Mouse (Mus musculus) cerebellum, adult 11-12 months (tissue): ENCODE measurements around the gene Igdcc4.

Experiments used
- DNase-seq: peaks from one replicate; pipeline ENCODE4 v3.0.0; 2022

The Igdcc4 gene

DNA sequence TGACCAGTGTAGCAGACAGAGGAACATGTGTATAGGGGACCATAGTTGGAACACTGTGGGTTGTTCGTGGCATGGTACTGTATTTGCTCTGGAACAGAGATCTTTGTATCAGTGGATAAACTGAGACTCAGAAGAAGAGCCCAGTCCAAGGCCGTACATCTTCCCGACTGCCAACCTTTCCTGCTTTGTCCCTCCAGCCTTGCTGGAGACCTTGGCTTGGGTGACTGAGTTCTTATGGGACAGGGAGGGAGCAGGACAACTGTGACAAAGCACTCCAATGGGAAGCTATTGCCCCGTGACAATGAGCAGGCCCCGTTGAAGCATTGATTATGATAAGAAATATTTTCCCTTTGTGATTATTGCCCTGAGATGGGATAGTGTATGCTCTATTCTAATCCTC lies 10.4 kb downstream of the Igdcc4 start:
- no peak for DNase-seq

DNA sequence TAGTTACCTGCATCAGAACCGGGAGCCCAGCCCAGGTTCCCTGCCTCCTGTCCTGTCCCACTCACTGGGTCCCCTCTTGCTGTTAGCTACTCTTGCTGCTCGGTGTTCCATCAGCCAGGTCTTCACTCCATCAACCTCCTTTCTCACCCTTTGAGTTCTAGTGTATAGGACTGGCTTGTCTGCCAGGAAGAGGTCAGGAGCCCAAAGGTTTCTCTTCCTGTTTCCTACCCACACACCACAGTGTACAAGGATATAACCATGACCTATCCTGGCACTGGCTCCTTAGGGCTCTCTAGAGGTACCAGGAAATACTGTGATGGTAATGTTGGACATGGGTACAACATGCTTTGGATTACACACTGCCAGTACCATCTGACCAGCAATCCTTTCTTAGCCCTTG lies 12.4 kb downstream of the Igdcc4 start:
- DNase-seq = no peak

DNA sequence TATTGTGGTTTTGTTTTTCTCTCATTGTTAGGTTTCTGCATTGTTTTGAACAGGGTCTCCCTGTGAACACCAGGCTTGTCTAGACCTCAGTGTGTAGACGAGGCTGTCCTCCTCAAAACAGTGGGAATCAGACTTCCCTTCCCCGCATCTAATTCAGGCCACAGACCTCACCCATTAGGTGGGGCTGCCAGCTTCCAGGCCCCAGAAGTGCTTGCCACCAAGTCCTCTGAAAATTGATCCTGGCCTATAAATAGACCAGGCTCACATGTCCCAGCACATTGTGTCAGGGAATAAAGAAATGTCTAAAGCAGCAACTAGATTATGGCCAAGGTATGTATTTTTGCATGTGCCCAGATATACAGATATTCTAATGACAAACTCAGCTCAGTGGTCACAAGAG lies 14.6 kb downstream of the Igdcc4 start:
- DNase-seq = no peak

DNA sequence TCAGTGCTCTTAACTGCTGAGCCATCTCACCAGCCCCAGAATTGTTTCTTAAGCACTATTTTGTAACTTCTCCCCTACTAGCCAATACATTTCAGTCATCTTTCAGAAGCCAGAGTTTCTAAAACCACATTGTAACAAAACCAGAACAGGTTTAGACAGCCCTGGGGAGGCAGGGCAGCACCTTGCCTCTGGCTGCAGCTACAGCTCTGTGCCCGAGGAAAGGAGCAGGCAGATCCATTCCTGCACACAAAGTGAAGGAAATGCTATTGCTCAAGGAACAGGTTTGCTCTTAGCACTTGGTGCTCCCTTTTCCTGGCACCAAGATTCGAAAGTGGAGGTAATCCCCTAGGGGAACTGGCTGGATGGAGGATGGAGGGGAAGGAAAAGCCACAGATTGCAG lies 16.2 kb downstream of the Igdcc4 start:
- DNase-seq = no peak

DNA sequence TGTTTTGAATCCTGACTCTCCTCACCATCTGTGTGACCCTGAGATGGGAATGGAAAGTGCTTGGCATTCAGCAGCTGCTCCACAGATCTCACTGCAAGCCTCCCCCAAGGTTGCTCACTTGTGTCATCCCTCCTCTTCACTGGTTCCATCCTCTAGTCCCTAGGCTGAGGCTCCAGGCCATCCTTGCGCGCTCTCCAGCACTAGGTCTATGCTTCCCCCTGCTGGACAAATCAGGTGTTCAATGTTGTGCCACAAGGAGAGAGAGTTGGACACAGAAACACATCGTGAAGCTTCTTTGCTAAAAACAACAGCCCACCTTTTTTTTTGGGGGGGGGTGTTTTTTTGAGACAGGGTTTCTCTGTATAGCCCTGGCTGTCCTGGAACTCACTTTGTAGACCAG lies 19.6 kb downstream of the Igdcc4 start:
- DNase-seq = peak; percentile 42

DNA sequence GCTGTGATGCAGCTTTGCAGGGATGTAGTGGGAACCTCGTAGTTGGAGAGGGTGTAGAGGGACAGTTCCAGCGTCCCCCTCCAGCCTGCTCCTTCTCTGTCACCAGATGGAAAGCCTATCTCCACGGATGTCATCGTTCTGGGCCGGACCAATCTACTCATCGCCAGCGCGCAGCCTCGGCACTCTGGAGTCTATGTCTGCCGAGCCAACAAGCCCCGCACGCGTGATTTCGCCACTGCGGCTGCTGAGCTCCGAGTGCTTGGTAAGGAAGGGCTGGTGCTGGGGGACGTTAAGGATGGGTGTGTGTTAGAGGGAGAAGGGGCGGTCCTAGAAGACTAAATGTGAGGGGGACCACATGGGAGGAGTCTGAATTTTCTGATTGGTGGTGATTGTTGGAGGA lies 21.3 kb downstream of the Igdcc4 start:
- DNase-seq = no peak

DNA sequence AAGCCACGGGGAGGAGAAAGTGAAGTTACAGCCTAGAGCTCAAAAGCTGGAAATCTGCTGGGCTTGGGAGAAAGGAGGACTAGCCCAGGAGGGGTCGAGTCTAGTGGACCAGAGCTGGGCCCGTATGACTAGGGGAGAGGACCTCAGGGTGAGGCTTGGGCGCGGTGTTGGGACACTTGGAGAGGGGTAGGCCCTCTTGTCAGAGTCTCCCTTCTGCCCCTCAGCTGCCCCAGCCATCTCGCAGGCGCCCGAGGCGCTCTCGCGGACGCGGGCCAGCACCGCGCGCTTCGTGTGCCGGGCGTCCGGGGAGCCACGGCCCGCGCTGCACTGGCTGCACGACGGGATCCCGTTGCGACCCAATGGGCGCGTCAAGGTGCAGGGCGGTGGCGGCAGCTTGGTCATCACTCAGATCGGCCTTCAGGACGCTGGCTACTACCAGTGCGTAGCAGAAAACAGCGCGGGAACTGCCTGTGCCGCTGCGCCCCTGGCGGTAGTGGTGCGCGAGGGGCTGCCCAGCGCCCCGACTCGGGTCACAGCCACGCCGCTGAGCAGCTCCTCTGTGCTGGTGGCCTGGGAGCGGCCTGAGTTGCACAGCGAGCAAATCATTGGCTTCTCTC lies 22.4 kb downstream of the Igdcc4 start:
- DNase-seq = peak; percentile 49

DNA sequence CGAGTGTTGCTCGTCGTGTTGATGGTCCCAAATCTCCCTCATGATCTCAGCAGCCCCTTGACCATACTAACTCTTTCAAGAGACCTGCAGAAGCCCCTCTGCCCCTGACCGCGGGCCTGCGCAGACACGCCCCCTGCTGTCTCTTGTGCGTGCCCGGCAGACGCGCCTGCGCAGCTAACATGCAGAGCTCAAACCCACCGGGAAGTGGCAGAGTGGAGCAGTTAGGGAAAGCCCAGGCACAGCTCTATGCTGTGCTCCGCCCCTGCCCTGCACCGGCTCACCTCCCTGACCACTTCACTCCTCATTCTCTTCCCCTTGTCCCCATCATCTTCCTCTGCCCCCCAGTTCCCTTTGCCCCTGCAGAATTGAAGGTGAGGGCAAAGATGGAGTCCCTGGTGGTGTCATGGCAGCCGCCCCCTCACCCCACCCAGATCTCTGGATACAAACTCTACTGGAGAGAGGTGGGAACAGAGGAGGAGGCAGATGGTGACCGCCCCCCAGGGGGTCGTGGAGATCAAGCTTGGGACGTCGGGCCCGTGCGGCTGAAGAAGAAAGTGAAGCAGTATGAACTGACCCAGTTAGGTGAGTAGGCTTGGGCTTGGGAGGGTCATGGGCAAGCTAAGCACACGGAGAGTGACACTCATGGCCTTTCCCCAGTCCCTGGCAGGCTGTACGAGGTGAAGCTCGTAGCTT lies 27.0 kb downstream of the Igdcc4 start:
- no peak for DNase-seq

DNA sequence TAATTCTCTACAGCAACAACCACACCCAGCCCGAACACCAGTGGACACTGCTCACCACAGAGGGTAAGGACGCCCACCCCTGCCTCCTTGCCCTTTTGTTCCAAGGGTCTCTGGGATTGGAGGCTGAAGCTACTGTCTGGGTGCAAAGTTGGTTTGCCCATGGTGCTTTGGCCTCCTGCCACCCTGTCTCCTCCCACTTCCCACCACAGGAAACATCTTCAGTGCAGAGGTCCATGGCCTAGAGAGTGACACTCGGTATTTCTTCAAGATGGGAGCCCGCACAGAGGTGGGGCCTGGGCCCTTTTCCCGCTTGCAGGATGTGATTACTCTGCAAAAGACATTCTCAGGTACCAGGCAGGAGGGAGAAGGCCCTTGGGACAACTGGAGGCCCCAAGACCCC lies 30.4 kb downstream of the Igdcc4 start:
- DNase-seq = no peak

DNA sequence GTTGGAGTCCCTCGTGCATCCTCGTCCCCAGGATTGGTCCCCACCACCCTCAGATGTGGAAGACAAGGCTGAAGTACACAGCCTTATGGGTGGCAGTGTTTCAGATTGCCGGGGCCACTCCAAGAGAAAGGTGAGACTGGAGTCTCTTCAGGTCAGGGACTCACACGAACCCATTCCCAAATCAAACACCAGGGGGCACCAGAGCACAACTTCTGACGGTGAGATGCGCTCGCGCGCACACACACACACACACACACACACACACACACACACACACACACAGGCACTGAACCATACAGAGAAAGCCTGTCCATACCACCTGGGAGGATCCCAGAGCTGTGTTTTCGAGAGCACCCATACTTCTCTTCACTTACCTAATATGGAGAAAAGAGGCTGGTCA lies 32.5 kb downstream of the Igdcc4 start:
- DNase-seq = peak; percentile 60

DNA sequence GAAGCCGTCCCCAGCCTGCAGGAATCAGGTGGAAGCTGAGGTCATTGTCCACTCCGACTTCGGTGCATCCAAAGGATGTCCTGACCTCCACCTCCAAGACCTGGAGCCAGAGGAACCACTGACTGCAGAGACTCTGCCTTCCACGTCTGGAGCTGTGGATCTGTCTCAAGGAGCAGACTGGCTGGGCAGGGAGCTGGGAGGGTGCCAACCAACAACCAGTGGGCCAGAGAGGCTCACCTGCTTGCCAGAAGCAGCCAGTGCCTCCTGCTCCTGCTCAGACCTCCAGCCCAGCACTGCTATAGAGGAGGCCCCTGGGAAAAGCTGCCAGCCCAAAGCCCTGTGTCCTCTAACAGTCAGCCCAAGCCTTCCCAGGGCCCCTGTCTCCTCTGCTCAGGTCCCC lies 33.8 kb downstream of the Igdcc4 start:
- DNase-seq = no peak

DNA sequence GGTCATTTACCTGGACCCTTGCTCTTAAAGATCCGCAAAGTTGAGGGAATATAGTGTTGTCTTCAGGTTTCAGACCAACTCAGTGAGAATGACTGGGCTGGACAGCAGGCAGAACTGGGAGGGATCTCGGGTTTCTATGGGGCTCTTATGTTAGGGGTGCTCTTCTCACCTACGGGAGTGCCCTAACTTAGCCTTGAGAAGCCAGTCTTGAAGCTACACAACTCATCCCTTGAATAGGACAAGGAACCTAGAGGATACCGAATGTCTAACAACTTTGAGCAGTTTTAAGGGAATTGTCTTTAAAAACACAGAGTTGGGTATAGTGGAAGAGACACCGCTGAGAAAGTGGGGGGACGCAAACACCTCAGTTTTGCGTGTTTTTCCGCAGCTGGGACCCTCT lies 39.2 kb downstream of the Igdcc4 start:
- DNase-seq = no peak

DNA sequence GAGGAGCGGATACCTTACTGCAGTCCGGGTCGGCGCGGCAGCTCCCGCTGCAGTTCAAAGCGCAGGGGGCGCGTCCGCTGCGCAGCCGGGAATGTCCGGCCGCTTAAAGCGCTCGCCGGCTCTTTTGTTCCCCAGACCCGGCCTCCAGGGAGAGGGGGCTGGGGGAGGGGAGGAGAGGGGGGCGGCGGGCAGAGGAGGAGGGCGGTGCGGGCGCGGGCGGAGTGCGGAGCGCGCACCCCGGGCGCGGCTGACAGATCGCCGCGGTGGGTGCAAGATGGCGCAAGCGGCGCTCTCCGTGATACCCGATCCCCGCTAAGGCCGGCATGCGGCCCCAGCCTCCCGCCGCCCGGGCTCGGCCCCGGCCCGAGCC lies 39.6 kb downstream of the Igdcc4 start, which contains the start of gene Igdcc3:
Gene Igdcc3, plus strand, starts transcription at position 254 of the 370 bp plus-strand sequence.
- DNase-seq = no peak

DNA sequence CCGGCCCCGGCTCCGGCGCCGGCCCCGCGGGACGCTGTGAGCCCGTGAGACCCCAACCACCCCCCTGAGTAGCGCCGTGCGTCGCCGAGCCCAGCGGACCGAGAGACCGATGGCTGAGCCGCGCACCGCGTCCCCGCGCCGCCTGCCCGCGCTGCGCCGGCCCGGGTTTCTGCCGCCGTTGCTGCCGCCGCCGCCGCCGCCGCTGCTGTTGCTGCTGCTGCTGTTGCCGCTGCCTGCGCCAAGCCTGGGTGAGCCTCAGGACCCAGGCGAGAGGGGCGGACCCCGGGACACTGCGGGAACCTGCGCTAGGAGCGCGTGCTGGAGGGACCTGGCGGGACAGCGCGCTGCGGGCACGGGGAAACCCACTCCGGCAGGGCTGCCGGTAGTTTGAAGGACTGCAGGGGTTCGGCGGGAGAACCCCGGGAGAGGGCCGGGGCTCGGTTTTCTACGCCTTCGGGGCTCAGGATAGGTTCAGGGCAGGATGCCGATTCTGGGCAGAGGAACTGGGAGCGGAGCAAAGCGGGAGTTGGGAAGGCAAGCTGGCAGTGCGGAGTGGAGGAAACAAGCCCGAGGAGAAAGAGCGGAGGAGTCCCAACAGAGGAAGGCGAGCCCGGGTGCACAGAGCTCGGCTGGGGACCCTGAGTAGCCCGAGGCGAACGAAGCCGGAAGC lies 40.2 kb downstream of the Igdcc4 start:
- no peak for DNase-seq

DNA sequence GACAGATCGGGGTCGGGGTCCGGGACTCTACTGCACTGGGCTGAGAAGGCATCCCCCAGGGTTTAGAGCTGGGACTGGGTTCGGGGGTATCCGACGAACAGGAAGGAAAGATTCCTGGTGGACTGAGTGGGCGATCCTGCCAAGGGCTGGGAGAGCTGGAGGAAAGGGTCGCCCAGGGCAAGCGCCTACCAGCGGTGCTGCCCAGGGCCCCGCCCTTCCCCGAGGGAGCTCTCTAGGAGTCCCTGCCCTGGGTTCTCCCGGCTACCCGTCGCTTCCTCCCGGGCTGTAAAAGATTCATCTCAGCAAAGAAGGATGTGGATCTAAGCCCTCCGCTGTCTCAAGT lies 40.7 kb downstream of the Igdcc4 start:
- DNase-seq = no peak

DNA sequence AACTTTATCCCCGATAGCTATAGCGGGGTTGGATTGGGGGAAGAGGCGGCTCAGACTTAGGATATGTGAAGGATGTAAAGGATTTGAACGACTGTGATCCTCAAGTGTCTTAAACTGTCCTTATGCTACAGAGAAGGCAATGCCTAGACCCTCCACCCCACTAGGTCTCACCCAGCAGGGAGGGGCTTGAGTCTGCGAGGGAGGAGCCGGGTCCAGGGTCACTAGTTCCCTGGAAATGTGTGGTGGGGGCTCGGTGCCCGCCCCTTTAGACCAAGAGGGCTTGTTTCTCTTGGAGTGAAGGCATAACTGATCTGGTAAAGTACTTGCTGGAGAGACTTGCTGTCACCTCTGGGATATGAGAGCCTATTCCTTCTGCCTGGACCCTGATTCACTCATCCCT lies 41.1 kb downstream of the Igdcc4 start:
- no peak for DNase-seq

DNA sequence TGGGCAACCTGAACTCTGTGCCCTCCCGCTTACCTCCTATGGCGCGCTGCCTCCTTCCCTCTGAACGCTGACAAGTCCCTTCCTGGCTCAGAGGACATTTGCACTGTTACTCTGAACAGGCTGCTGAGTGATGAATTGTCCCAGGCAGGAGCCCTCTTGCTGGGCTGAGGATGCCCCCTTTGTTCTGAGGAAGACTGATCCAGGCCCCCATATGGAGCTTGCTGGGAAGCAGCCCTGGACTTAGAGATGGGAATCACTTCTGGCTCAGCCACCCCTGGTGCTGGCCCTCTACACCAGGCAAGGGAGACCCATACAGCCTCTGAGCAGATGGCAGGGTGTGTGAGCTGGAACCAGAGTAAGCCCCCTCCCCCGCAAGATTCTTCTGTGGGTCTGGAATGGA lies 44.7 kb downstream of the Igdcc4 start:
- DNase-seq = no peak

DNA sequence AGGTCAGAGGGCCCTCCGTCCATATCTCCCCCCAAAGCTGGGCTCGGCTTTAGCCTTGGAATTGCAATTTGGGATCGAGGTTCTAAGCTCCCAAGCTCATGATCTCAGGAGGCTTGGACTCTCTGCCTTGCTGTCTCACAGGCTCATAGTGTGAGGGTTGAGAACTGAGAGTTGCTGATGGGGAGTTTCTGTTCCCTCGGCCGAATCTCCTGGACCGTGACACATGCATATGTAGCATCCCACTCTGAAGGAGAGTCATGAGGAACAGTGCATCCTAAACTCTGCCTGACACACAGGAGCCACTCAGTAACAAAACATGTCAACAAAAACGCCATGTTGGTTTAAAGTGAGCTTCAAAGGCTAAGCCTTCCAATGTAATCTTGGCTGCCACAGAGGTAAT lies 47.2 kb downstream of the Igdcc4 start:
- DNase-seq = no peak

DNA sequence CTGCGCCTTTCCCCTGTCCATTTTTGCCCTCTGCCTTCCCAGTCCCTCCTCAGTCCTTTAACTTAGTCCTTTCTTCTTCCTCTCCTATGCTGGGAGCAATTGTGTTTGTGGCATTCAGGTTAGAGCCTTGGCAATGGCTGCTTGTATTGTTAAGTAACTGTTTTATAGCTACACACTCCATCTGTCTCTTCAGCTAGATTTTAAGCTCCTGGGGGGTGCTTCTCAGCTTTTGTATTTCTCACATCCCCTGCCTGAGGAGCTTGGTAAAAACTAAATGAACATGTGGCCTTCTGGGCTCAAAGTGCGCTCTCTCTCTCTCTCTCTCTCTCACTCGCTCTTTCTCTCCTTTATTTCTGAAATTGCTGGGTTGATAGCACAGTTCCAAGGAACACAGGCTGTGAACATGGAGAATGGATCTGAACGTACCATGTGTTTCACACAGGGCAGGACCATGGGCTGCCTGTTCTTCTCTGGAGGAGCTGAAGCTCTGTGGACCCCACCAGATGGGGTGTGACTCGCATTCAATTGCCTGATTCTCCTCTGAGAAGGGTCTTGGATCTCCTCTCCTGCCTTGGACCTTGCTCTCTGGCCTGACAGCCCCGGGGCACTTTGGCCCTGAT lies 51.5 kb downstream of the Igdcc4 start:
- no peak for DNase-seq

DNA sequence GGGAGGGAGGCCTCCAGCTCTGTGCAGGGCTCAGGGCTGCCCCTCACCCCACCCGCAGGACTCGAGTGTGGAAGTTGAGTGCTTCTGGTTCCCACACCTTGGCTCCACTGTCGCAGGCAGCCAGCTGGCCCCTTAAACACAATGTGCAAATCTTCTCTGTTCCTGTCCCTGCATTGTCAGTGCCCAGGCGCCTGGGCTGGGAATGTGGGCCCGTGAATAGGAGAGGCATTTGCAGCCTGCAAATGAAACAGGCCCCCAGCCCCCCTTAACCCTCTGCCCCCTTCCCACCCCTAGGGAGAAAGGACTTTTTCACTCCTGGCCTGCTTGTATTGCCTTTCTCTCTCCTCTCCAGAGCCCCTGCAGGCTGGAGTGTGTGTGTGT lies 52.0 kb downstream of the Igdcc4 start:
- no peak for DNase-seq

DNA sequence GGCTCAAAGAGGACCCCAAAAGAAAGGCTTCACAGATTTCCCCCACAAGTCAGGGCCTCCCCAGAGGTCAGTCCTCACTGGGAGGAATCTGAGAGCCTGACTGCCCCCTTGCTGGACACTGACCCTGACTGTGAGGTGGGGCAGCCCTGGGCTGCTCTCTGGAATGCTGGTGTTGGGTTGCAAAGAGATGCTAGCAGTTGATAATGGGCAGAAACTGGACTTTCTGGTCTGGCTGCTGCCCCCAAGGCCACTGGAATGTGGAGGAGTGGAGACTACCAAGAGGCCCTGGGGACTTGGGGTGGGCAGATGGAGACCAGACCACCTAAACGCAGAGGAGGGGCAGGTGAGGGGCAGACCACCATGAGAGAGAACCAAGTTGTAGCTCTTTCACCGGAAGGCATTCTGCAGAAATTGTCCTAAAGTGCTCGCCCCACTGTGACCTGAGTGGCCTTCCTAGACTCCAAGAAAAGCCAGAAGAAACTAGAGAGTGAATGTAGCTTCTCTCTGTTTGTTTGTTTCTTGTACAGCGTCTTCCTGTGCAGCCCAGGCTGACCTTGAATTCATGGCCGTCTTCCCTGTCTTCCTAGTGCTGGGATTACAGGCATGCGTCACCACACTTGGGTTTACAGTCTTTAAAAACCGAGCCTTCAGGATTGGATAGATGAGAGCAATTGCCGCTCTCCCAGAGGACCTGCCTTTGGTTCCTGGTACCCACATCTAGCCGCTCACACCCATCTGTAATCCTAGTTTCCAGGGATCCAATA lies 53.6 kb downstream of the Igdcc4 start:
- no peak for DNase-seq

DNA sequence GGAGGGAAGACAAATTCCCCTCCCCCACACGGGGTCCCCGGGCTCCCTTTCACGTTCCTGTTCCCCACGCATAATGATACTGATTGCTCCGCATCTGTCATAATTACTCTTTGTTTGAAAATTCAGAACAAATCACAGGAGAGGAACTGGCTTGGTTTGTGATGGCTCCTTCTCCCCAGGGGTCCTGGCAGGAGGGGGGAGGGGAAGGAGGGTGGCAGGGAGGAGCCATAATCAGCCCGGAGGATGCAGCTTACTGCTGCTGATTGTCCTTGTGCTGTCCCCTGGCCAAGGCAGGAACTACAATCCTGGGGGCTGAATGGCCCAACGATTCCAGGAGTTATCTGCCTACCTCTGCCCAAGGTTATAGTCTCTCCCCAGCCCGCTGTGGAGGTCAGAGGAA lies 55.3 kb downstream of the Igdcc4 start:
- DNase-seq = no peak

DNA sequence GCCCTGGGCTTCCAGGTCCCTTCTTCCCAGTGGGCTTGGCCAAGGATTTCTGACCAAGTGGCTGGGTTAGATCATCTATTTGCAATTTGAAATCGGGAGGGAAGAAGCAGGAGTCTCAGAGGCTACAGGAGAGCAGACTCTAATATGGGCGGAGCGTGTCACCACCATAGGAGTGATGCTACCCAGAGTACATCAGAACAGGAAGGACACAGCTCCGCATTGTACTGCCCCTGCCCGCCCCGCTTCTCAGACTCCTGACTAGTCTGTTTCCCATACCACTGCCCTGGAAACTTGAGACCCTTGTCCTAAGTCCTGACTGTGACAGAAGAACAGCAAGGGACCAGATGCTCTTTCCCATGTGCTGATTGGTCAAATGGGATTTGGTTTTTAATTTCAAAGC lies 56.3 kb downstream of the Igdcc4 start:
- DNase-seq = no peak

DNA sequence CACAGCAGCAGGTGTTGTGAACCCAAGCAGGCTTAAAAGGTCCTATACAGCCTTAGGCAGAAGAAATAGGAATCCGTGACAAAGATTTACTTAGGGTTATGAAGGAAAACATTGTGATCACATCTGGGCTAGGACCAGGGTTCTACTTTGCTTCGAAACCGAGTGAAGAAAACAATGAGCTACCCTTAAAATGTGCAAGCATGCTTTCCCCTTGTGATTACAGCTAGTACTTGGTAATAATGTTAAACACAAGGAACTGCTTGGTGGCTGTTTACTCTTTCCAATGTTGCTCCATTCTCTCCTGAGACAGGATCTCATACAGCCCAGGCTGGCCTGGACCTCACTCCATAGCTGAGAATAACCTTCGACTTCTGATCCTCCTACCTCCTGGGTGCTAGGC lies 59.9 kb downstream of the Igdcc4 start:
- DNase-seq = no peak
